Mouse (Mus musculus): ENCODE data around the gene Ms4a2.

Ms4a2 gene

DNA sequence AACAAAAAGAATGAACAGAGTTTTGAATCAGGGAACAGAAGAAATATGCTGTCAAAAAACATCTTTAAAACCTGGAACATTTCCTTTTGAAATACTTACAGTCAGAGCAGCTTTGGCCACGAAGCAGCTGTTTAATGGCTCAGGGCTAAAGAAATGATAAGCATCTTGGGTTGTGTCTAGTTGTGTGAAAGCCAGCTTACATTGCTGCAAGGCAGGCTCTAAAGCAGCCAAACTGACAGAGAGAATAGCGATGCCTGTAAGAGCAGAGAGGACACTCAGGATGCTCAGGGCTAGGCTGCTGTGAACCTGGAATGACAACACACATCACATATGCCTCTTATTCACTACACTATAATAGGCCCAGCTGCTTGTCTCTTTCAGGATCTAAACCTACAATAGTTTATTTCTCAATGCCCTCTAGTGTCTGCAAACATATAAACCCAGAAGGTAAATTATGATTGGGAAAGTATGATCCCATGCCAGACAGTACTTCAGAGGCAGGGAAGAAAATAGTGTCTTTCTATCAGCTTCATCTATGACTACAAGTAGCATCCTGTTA, 33.5 kb downstream of the Ms4a2 start:
- DNase-seq (ENCODE audit: low read depth, low spot score): no peak

DNA sequence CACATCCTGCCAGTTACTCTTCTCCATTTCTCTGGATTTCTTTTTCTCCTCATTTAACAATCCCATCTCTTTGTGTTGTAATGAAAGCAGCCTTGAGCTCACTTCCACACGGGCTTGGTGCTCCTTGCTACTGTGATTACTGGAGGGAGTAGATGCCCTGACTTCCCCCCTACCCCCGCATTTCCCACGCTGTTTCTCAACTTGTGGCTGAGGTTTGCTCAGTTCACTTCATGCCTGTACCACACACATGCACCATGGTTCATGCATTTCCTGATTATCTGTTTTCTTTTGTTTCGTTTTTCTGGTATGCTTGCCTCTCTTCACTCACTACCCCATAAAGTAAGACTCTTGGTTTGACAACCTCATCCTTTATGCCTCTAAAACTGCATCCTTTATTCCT, 34.3 kb downstream of the Ms4a2 start:
- no peak for DNase-seq (ENCODE audit: low read depth, low spot score)

DNA sequence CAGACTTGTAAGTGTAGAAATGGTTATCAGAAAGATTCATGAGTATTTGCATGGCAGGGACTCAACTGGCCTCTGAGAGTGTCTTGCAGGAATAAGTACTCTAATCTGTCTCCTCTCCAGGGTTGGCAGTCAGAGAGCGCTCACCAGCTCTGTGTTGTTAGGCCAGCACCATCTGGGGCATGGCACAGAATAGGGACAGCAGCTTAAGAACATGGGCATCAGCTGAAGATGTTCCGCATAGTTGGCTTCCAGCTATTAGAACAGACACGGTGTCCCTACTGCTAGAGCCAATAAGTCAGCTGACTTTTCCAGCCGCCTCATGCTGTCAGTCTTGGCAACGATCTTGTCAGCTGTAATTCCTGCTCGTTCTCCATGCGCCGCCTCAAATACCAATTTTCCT, 48.6 kb downstream of the Ms4a2 start:
- no peak for DNase-seq (ENCODE audit: low read depth, low spot score)
